Mouse (Mus musculus) yolk sac, embryonic 10.5 days (tissue): ENCODE measurements around the gene Stpg4.

Experiments used
- DNase-seq: peaks from one replicate; pipeline ENCODE4 v3.0.0-alpha.2; 2017; ENCODE audit warnings: low spot score

Gene Stpg4

GRCm38 (mm10) chr17:87446767-87447611, 19.4 kb upstream of the Stpg4 start, which contains the start of gene Calm2:
Gene Calm2 (minus strand): TSS chr17:87446935.
- DNase-seq = peak; percentile 99

- peak; percentile 77 for DNase-seq
These were observed 18.6 kb upstream of the Stpg4 start for GRCm38 (mm10) chr17:87445917-87446766.

- DNase-seq = peak; percentile 49
These were observed 17.9 kb upstream of the Stpg4 start for GRCm38 (mm10) chr17:87445337-87445916.

GRCm38 (mm10) chr17:87444763-87445162, 17.2 kb upstream of the Stpg4 start:
- DNase-seq = no peak

GRCm38 (mm10) chr17:87441537-87441936, 14.0 kb upstream of the Stpg4 start:
- DNase-seq = no peak

- DNase-seq = no peak
These were observed 11.9 kb upstream of the Stpg4 start for GRCm38 (mm10) chr17:87439441-87439840.

GRCm38 (mm10) chr17:87433929-87434328, 6.4 kb upstream of the Stpg4 start:
- no peak for DNase-seq

GRCm38 (mm10) chr17:87432743-87433142, 5.2 kb upstream of the Stpg4 start:
- no peak for DNase-seq

GRCm38 (mm10) chr17:87432314-87432713, 4.8 kb upstream of the Stpg4 start:
- no peak for DNase-seq

- no peak for DNase-seq
These were observed 1.9 kb upstream of the Stpg4 start for GRCm38 (mm10) chr17:87429431-87429830.

GRCm38 (mm10) chr17:87418082-87418481, 9.5 kb downstream of the Stpg4 start:
- DNase-seq = no peak

- no peak for DNase-seq
These were observed 20.9 kb downstream of the Stpg4 start for GRCm38 (mm10) chr17:87406646-87407045.

GRCm38 (mm10) chr17:87405576-87405975, 22.0 kb downstream of the Stpg4 start:
- DNase-seq = no peak

GRCm38 (mm10) chr17:87403462-87403861, 24.1 kb downstream of the Stpg4 start:
- peak; percentile 32 for DNase-seq

GRCm38 (mm10) chr17:87402444-87402843, 25.1 kb downstream of the Stpg4 start:
- no peak for DNase-seq

GRCm38 (mm10) chr17:87397088-87397487, 30.5 kb downstream of the Stpg4 start:
- no peak for DNase-seq

- no peak for DNase-seq
These were observed 36.3 kb downstream of the Stpg4 start for GRCm38 (mm10) chr17:87391242-87391641.

GRCm38 (mm10) chr17:87387068-87387467, 40.5 kb downstream of the Stpg4 start:
- DNase-seq = no peak

- no peak for DNase-seq
These were observed 41.7 kb downstream of the Stpg4 start for GRCm38 (mm10) chr17:87385835-87386234.

- DNase-seq = no peak
These were observed 46.9 kb downstream of the Stpg4 start for GRCm38 (mm10) chr17:87380681-87381080.

GRCm38 (mm10) chr17:87379821-87380220, 47.7 kb downstream of the Stpg4 start:
- no peak for DNase-seq

GRCm38 (mm10) chr17:87379160-87379624, 48.3 kb downstream of the Stpg4 start:
- no peak for DNase-seq
